Mouse (Mus musculus): ENCODE data around the gene Actl10. TPM values are rescaled to one million over a fixed set of nuclear protein-coding genes. Genes with fewer than 3 reads are reported as not detected.
A peak's percentile ranks its signal among the peaks of the same experiment; 100 is the strongest.

Gene Actl10
- polyA plus RNA-seq, 1 experiment from 2014 or later: 0.35 TPM

GRCm38 (mm10) chr2:154583906-154584872 is 32.6 kb downstream of the Actl10 start:
- Histone ChIP-seq H3K27ac (ENCODE audit: low read length) (peak overlapping the region; percentile 17; the same call in 1 of the 2 replicates), H3K4me3 (ENCODE audit: low read length) (no peak overlapping the region), H3K9me3 (ENCODE audit: control insufficient read depth, low read length) (0 out of 2 replicates have a peak, but pooled peaks cover 4% of the 10 kb centered on the region), H3K4me1 (replicated peaks; ENCODE audit: control insufficient read depth, insufficient read depth, low read length) (peaks cover 6% of the 10 kb centered on the region; the same call in 1 of the 2 replicates), H3K9ac (ENCODE audit: low read length) (no peak overlapping the region), H3K36me3 (ENCODE audit: control insufficient read depth, insufficient read depth, low read length) (peaks cover 10% of the 10 kb centered on the region), H3K27me3 (ENCODE audit: control insufficient read depth, insufficient read depth, low read depth, low read length) (no peaks in the 10 kb centered on the region), H3K4me2 (ENCODE audit: low read depth, low read length) (no peak overlapping the region)
- ATAC-seq (ENCODE audit: low read depth): peak; percentile 73
- 47% methylated on average over 15 of the region's 15 CpGs for WGBS

GRCm38 (mm10) chr2:154584931-154585601 is 33.5 kb downstream of the Actl10 start:
- WGBS: 59% methylated on average over 17 of the region's 17 CpGs
- H3K36me3 ChIP-seq (ENCODE audit: control insufficient read depth, insufficient read depth, low read length): peaks cover 10% of the 10 kb centered on the region
- H3K27me3 ChIP-seq (ENCODE audit: control insufficient read depth, insufficient read depth, low read depth, low read length): no peaks in the 10 kb centered on the region
- no peak overlapping the region for H3K27ac ChIP-seq (ENCODE audit: low read length)
- no peak for ATAC-seq (ENCODE audit: low read depth)
- no peak overlapping the region for H3K4me3 ChIP-seq (ENCODE audit: low read length)
- H3K9ac ChIP-seq (ENCODE audit: low read length): no peak overlapping the region
- H3K4me1 ChIP-seq (replicated peaks; ENCODE audit: control insufficient read depth, insufficient read depth, low read length): peaks cover 6% of the 10 kb centered on the region; the same call in 1 of the 2 replicates
- H3K4me2 ChIP-seq (ENCODE audit: low read depth, low read length): no peak overlapping the region
- 0 out of 2 replicates have a peak, but pooled peaks cover 4% of the 10 kb centered on the region for H3K9me3 ChIP-seq (ENCODE audit: control insufficient read depth, low read length)

- Histone ChIP-seq H3K27me3 (ENCODE audit: control insufficient read depth, insufficient read depth, low read depth, low read length) (no peaks in the 10 kb centered on the region), H3K9me3 (ENCODE audit: control insufficient read depth, low read length) (0 out of 2 replicates have a peak, but pooled peaks cover 4% of the 10 kb centered on the region), H3K4me2 (ENCODE audit: low read depth, low read length) (no peak overlapping the region), H3K36me3 (ENCODE audit: control insufficient read depth, insufficient read depth, low read length) (peaks cover 10% of the 10 kb centered on the region), H3K27ac (ENCODE audit: low read length) (no peak overlapping the region), H3K4me3 (ENCODE audit: low read length) (no peak overlapping the region), H3K4me1 (replicated peaks; ENCODE audit: control insufficient read depth, insufficient read depth, low read length) (peaks cover 6% of the 10 kb centered on the region; the same call in 1 of the 2 replicates), H3K9ac (ENCODE audit: low read length) (no peak overlapping the region)
- ATAC-seq (ENCODE audit: low read depth): no peak
- 65% methylated on average over 5 of the region's 5 CpGs for WGBS
These were observed 34.8 kb downstream of the Actl10 start for GRCm38 (mm10) chr2:154586405-154586804.

- no peak overlapping the region for H3K4me3 ChIP-seq (ENCODE audit: low read length)
- peaks cover 3% of the 10 kb centered on the region; the same call in 1 of the 2 replicates for H3K4me1 ChIP-seq (replicated peaks; ENCODE audit: control insufficient read depth, insufficient read depth, low read length)
- no peak overlapping the region for H3K9ac ChIP-seq (ENCODE audit: low read length)
- WGBS: 73% methylated on average over 4 of the region's 4 CpGs
- ATAC-seq (ENCODE audit: low read depth): no peak
- H3K27ac ChIP-seq (ENCODE audit: low read length): no peak overlapping the region
- 0 out of 2 replicates have a peak, but pooled peaks cover 4% of the 10 kb centered on the region for H3K9me3 ChIP-seq (ENCODE audit: control insufficient read depth, low read length)
- H3K4me2 ChIP-seq (ENCODE audit: low read depth, low read length): no peak overlapping the region
- H3K27me3 ChIP-seq (ENCODE audit: control insufficient read depth, insufficient read depth, low read depth, low read length): no peaks in the 10 kb centered on the region
- peaks cover 14% of the 10 kb centered on the region for H3K36me3 ChIP-seq (ENCODE audit: control insufficient read depth, insufficient read depth, low read length)
These were observed 37.5 kb downstream of the Actl10 start for GRCm38 (mm10) chr2:154589051-154589450.

- no peak for ATAC-seq (ENCODE audit: low read depth)
These were observed 39.7 kb downstream of the Actl10 start for GRCm38 (mm10) chr2:154591239-154591638.

GRCm38 (mm10) chr2:154593025-154593424 is 41.4 kb downstream of the Actl10 start:
- Histone ChIP-seq H3K27ac (ENCODE audit: low read length) (no peak overlapping the region), H3K36me3 (ENCODE audit: control insufficient read depth, insufficient read depth, low read length) (peaks cover 6% of the 10 kb centered on the region; the same call in 1 of the 2 replicates), H3K27me3 (ENCODE audit: control insufficient read depth, insufficient read depth, low read depth, low read length) (no peaks in the 10 kb centered on the region), H3K9me3 (ENCODE audit: control insufficient read depth, low read length) (no peaks in the 10 kb centered on the region), H3K9ac (ENCODE audit: low read length) (no peak overlapping the region), H3K4me2 (ENCODE audit: low read depth, low read length) (no peak overlapping the region), H3K4me1 (replicated peaks; ENCODE audit: control insufficient read depth, insufficient read depth, low read length) (no peaks in the 10 kb centered on the region), H3K4me3 (ENCODE audit: low read length) (no peak overlapping the region)
- 71% methylated on average over 3 of the region's 3 CpGs for WGBS
- ATAC-seq (ENCODE audit: low read depth): peak; percentile 41; the same call in 1 of the 2 replicates

More at GRCm38 (mm10) chr2:154591239-154591638, 39.7 kb downstream of the Actl10 start:
- Histone ChIP-seq H3K4me1 (replicated peaks; ENCODE audit: control insufficient read depth, insufficient read depth, low read length) (no peaks in the 10 kb centered on the region), H3K4me2 (ENCODE audit: low read depth, low read length) (no peak overlapping the region), H3K36me3 (ENCODE audit: control insufficient read depth, insufficient read depth, low read length) (peaks cover 16% of the 10 kb centered on the region), H3K27me3 (ENCODE audit: control insufficient read depth, insufficient read depth, low read depth, low read length) (no peaks in the 10 kb centered on the region), H3K27ac (ENCODE audit: low read length) (no peak overlapping the region), H3K4me3 (ENCODE audit: low read length) (no peak overlapping the region), H3K9ac (ENCODE audit: low read length) (no peak overlapping the region), H3K9me3 (ENCODE audit: control insufficient read depth, low read length) (0 out of 2 replicates have a peak, but pooled peaks cover 4% of the 10 kb centered on the region)
- WGBS: 89% methylated on average over 3 of the region's 3 CpGs

- H3K9ac ChIP-seq (ENCODE audit: low read length): no peak overlapping the region
- no peak overlapping the region for H3K27ac ChIP-seq (ENCODE audit: low read length)
- peaks cover 6% of the 10 kb centered on the region; the same call in 1 of the 2 replicates for H3K36me3 ChIP-seq (ENCODE audit: control insufficient read depth, insufficient read depth, low read length)
- H3K9me3 ChIP-seq (ENCODE audit: control insufficient read depth, low read length): no peaks in the 10 kb centered on the region
- ATAC-seq (ENCODE audit: low read depth): no peak
- no peak overlapping the region for H3K4me3 ChIP-seq (ENCODE audit: low read length)
- 75% methylated on average over 5 of the region's 5 CpGs for WGBS
- H3K27me3 ChIP-seq (ENCODE audit: control insufficient read depth, insufficient read depth, low read depth, low read length): no peaks in the 10 kb centered on the region
- no peaks in the 10 kb centered on the region for H3K4me1 ChIP-seq (replicated peaks; ENCODE audit: control insufficient read depth, insufficient read depth, low read length)
- no peak overlapping the region for H3K4me2 ChIP-seq (ENCODE audit: low read depth, low read length)
These were observed 44.2 kb downstream of the Actl10 start for GRCm38 (mm10) chr2:154595775-154596174.

GRCm38 (mm10) chr2:154597399-154597798 is 45.8 kb downstream of the Actl10 start:
- H3K9ac ChIP-seq (ENCODE audit: low read length): no peak overlapping the region
- WGBS: 85% methylated on average over 3 of the region's 3 CpGs
- H3K9me3 ChIP-seq (ENCODE audit: control insufficient read depth, low read length): no peaks in the 10 kb centered on the region
- H3K27ac ChIP-seq (ENCODE audit: low read length): no peak overlapping the region
- ATAC-seq (ENCODE audit: low read depth): no peak
- H3K36me3 ChIP-seq (ENCODE audit: control insufficient read depth, insufficient read depth, low read length): peaks cover 6% of the 10 kb centered on the region; the same call in 1 of the 2 replicates
- H3K27me3 ChIP-seq (ENCODE audit: control insufficient read depth, insufficient read depth, low read depth, low read length): no peaks in the 10 kb centered on the region
- H3K4me2 ChIP-seq (ENCODE audit: low read depth, low read length): no peak overlapping the region
- no peaks in the 10 kb centered on the region for H3K4me1 ChIP-seq (replicated peaks; ENCODE audit: control insufficient read depth, insufficient read depth, low read length)
- no peak overlapping the region for H3K4me3 ChIP-seq (ENCODE audit: low read length)

- Histone ChIP-seq H3K27me3 (ENCODE audit: control insufficient read depth, insufficient read depth, low read depth, low read length) (no peaks in the 10 kb centered on the region), H3K9me3 (ENCODE audit: control insufficient read depth, low read length) (no peaks in the 10 kb centered on the region), H3K9ac (ENCODE audit: low read length) (no peak overlapping the region), H3K4me1 (replicated peaks; ENCODE audit: control insufficient read depth, insufficient read depth, low read length) (peaks cover 6% of the 10 kb centered on the region; the same call in 1 of the 2 replicates), H3K27ac (ENCODE audit: low read length) (no peak overlapping the region), H3K36me3 (ENCODE audit: control insufficient read depth, insufficient read depth, low read length) (no peaks in the 10 kb centered on the region), H3K4me2 (ENCODE audit: low read depth, low read length) (no peak overlapping the region), H3K4me3 (ENCODE audit: low read length) (no peak overlapping the region)
- 62% methylated on average over 6 of the region's 6 CpGs for WGBS
- ATAC-seq (ENCODE audit: low read depth): no peak
These were observed 49.0 kb downstream of the Actl10 start for GRCm38 (mm10) chr2:154600586-154600985.

Measured in lung, embryonic 16.5 days (tissue).